ENCODE assay signal across 17 mouse cellular contexts in genomic region chr11:62986578-62986977, GRCm38 (mm10). TPM values are rescaled to one million over a fixed set of nuclear protein-coding genes. Genes with fewer than 3 reads are reported as not detected.
"Had no signal": no experiment of that assay in that cellular context is flagged by ENCODE, and none has a peak within 500 bp of the region (broad histone marks: within the 10 kb centered on the region; RNA-seq: fewer than 3 reads in every experiment).

No protein-coding gene starts in this region.

- H3K27ac ChIP-seq: left cerebral cortex, adult 2 months; limb, embryonic 10.5 days; liver, embryonic 15.5 days; lung, embryonic 15.5 days; midbrain, embryonic 13.5 days; neural tube, embryonic 15.5 days; stomach, embryonic 15.5 days had no signal

- DNase-seq: kidney, adult 11 months; kidney, postnatal 14 days; right cerebral cortex, postnatal 14 days; thymus, postnatal 4 days had no signal

- ATAC-seq: midbrain, embryonic 13.5 days had no signal

- H3K4me2 ChIP-seq: liver, embryonic 11.5 days; liver, embryonic 15.5 days; lung, embryonic 15.5 days; midbrain, embryonic 13.5 days; neural tube, embryonic 15.5 days; stomach, embryonic 15.5 days had no signal

- H3K4me1 ChIP-seq: liver, embryonic 15.5 days; stomach, embryonic 15.5 days had no signal

- H3K27me3 ChIP-seq: liver, embryonic 15.5 days; lung, embryonic 15.5 days; midbrain, embryonic 13.5 days; neural tube, embryonic 15.5 days; stomach, embryonic 15.5 days had no signal

- H3K9me3 ChIP-seq: limb, embryonic 10.5 days; liver, embryonic 15.5 days; lung, embryonic 15.5 days; midbrain, embryonic 13.5 days; neural tube, embryonic 15.5 days; stomach, embryonic 15.5 days had no signal

- H3K9ac ChIP-seq: liver, embryonic 15.5 days; lung, embryonic 15.5 days; midbrain, embryonic 13.5 days; neural tube, embryonic 15.5 days; stomach, embryonic 15.5 days had no signal

- H3K4me3 ChIP-seq: left cerebral cortex, adult 2 months; limb, embryonic 10.5 days; liver, embryonic 15.5 days; lung, embryonic 15.5 days; midbrain, embryonic 13.5 days; neural tube, embryonic 15.5 days; stomach, embryonic 15.5 days had no signal

- H3K36me3 ChIP-seq: limb, embryonic 10.5 days; liver, embryonic 15.5 days; lung, embryonic 15.5 days; midbrain, embryonic 13.5 days; neural tube, embryonic 15.5 days; stomach, embryonic 15.5 days had no signal

RNA-seq across cellular contexts. Expression of gene Cdrt4, which starts 35.6 kb away (rescaled TPM):
- polyA plus RNA-seq: kidney, embryonic 14.5 days; large intestine, adult 2 months; limb, embryonic 10.5 days; liver, embryonic 11.5 days; liver, embryonic 15.5 days; midbrain, embryonic 13.5 days; midbrain, postnatal 0 days; neural tube, embryonic 11.5 days; neural tube, embryonic 15.5 days; spleen, adult 2 months had no signal
